Comparison of ENCODE assay signal across 22 mouse cellular contexts in genomic region chr1:60750201-60750765, GRCm38 (mm10). TPM values are rescaled to one million over a fixed set of nuclear protein-coding genes. Genes with fewer than 3 reads are reported as not detected.
DNase-seq lines count a peak whose midpoint lies in the region; ATAC-seq and TF ChIP-seq lines count a peak whose summit lies in the region.
"Had no signal": no experiment of that assay in that cellular context is flagged by ENCODE, and none has a peak within 500 bp of the region (broad histone marks: within the 10 kb centered on the region; RNA-seq: fewer than 3 reads in every experiment).

No protein-coding gene starts in this region.

- no peak overlapping the region for H3K4me2 ChIP-seq in limb, embryonic 14.5 days (replicated peaks; ENCODE audit: low read depth, low read length, severe bottlenecking)
- H3K4me2 ChIP-seq: embryonic facial prominence, embryonic 12.5 days; forebrain, embryonic 15.5 days; hindbrain, embryonic 12.5 days had no signal

- no peak for TF ChIP-seq CTCF in thymus, adult 2 months (IDR thresholded peaks at IDR 0.05; ENCODE audit: borderline replicate concordance, control insufficient read depth, extremely low read depth, insufficient read depth, low read length, poor library complexity)

- no peak overlapping the region for H3K9ac ChIP-seq in limb, embryonic 14.5 days (ENCODE audit: low read depth, low read length, severe bottlenecking)
- H3K9ac ChIP-seq: embryonic facial prominence, embryonic 12.5 days; forebrain, embryonic 15.5 days; hindbrain, embryonic 12.5 days had no signal

- WGBS in limb, embryonic 14.5 days, result 89% methylated on average over 6 of the region's 6 CpGs
- 88% methylated on average over 6 of the region's 6 CpGs for WGBS in limb, embryonic 10.5 days
- 85% methylated on average over 6 of the region's 6 CpGs for WGBS in thymus, adult 2 months

- peak; percentile 55 for DNase-seq in limb, embryonic 14.5 days (ENCODE audit: low spot score)
- DNase-seq in limb, embryonic 10.5 days (ENCODE audit: low spot score), result no peak
- DNase-seq in thymus, adult 2 months, result no peak
- DNase-seq in thymus, postnatal 14 days, result no peak
- peak; percentile 11 for DNase-seq in MN1 (ENCODE audit: low spot score)
- no peak for DNase-seq in frontal cortex, postnatal 25 days (ENCODE audit: low spot score in 2 of 2)
- DNase-seq in adrenal gland, adult 2 months, result no peak
- DNase-seq: adrenal gland, adult 8-10 months; adrenal gland, postnatal 36 days; cerebellum, adult 11 months; cerebellum, adult 8-10 months; cerebellum, postnatal 25 days; gastrocnemius, postnatal 10 days; heart, adult 18-20 months; heart, postnatal 10 days; heart, postnatal 4 days had no signal

- H3K4me1 ChIP-seq in limb, embryonic 14.5 days (ENCODE audit: control insufficient read depth, insufficient read depth, low read length), result peaks cover 11% of the 10 kb centered on the region
- no peaks in the 10 kb centered on the region for H3K4me1 ChIP-seq in limb, embryonic 10.5 days
- peaks cover 12% of the 10 kb centered on the region for H3K4me1 ChIP-seq in thymus, adult 2 months (replicated peaks; ENCODE audit: control insufficient read depth, insufficient read depth, low read length)
- H3K4me1 ChIP-seq: embryonic facial prominence, embryonic 12.5 days; forebrain, embryonic 15.5 days; hindbrain, embryonic 12.5 days had no signal

- no peak for ATAC-seq in limb, embryonic 14.5 days (ENCODE audit: low FRiP score, low read depth)
- ATAC-seq: forebrain, embryonic 15.5 days; hindbrain, embryonic 16.5 days had no signal

- no peak overlapping the region for H3K4me3 ChIP-seq in limb, embryonic 14.5 days (replicated peaks; ENCODE audit: low read length)
- H3K4me3 ChIP-seq in limb, embryonic 10.5 days, result no peak overlapping the region
- no peak overlapping the region for H3K4me3 ChIP-seq in thymus, adult 2 months (ENCODE audit: control insufficient read depth, insufficient read depth, low read length)
- H3K4me3 ChIP-seq: embryonic facial prominence, embryonic 12.5 days; forebrain, embryonic 15.5 days; heart, embryonic 10.5 days; hindbrain, embryonic 12.5 days had no signal

- no peaks in the 10 kb centered on the region for H3K36me3 ChIP-seq in limb, embryonic 14.5 days (ENCODE audit: control insufficient read depth, insufficient read depth, low read length)
- no peaks in the 10 kb centered on the region for H3K36me3 ChIP-seq in limb, embryonic 10.5 days
- peaks cover 33% of the 10 kb centered on the region for H3K36me3 ChIP-seq in thymus, adult 2 months (ENCODE audit: control insufficient read depth, insufficient read depth, low read length)
- H3K36me3 ChIP-seq: embryonic facial prominence, embryonic 12.5 days; forebrain, embryonic 15.5 days; heart, embryonic 10.5 days; hindbrain, embryonic 12.5 days had no signal

- H3K27me3 ChIP-seq in limb, embryonic 14.5 days (ENCODE audit: control insufficient read depth, insufficient read depth, low read length), result no peaks in the 10 kb centered on the region
- no peaks in the 10 kb centered on the region for H3K27me3 ChIP-seq in limb, embryonic 10.5 days (ENCODE audit: low read depth, poor library complexity, severe bottlenecking)
- no peaks in the 10 kb centered on the region for H3K27me3 ChIP-seq in thymus, adult 2 months (ENCODE audit: control insufficient read depth, insufficient read depth, low read length)
- H3K27me3 ChIP-seq: CH12.LX; embryonic facial prominence, embryonic 12.5 days; forebrain, embryonic 15.5 days; hindbrain, embryonic 12.5 days had no signal

- no peak for TF ChIP-seq POLR2A in limb, embryonic 14.5 days (IDR thresholded peaks at IDR 0.05; ENCODE audit: borderline replicate concordance, extremely low read depth, insufficient read depth, insufficient read length)
- no peak for TF ChIP-seq POLR2A in thymus, adult 2 months (IDR thresholded peaks at IDR 0.05; ENCODE audit: control insufficient read depth, extremely low read depth, insufficient read depth, low read length, poor library complexity)

- no peaks in the 10 kb centered on the region for H3K9me3 ChIP-seq in limb, embryonic 14.5 days (ENCODE audit: control insufficient read depth, low read length)
- H3K9me3 ChIP-seq in limb, embryonic 10.5 days (replicated peaks), result no peaks in the 10 kb centered on the region
- H3K9me3 ChIP-seq: embryonic facial prominence, embryonic 12.5 days; forebrain, embryonic 15.5 days; heart, embryonic 10.5 days; hindbrain, embryonic 12.5 days had no signal

- no peak overlapping the region for H3K27ac ChIP-seq in limb, embryonic 14.5 days (replicated peaks; ENCODE audit: low read depth, low read length)
- no peak overlapping the region for H3K27ac ChIP-seq in limb, embryonic 10.5 days
- peak overlapping the region; percentile 37; the same call in 1 of the 2 replicates for H3K27ac ChIP-seq in thymus, adult 2 months (ENCODE audit: control insufficient read depth, insufficient read depth, low read length)
- H3K27ac ChIP-seq: embryonic facial prominence, embryonic 12.5 days; forebrain, embryonic 15.5 days; heart, embryonic 10.5 days; hindbrain, embryonic 12.5 days had no signal

RNA-seq across cellular contexts. Expression of gene Cd28, which starts 33.7 kb away (rescaled TPM):
- polyA plus RNA-seq in limb, embryonic 14.5 days (2012; rRNA removed), result 0.24 and 0.45 TPM in 2 replicates
- 0.25 and 0.57 TPM in 2 replicates for polyA plus RNA-seq in limb, embryonic 14.5 days (2014; fragmentation: Nextera tagmentation; extraction: Ambion mirVana)
- polyA plus RNA-seq in limb, embryonic 10.5 days (2016; fragmentation: Nextera tagmentation; extraction: Ambion mirVana), result 0.08 and 0.09 TPM in 2 replicates
- polyA plus RNA-seq in thymus, adult 2 months (2012; rRNA removed), result 56.0 and 58.4 TPM in 2 replicates
- under 1 TPM; 0.29 to 0.83 TPM for total RNA-seq in adrenal gland, adult 2 months (2021)
- 0.06 and 0.12 TPM in 2 replicates for polyA plus RNA-seq in adrenal gland, adult 2 months (2012; rRNA removed)

Comparison
In these comparisons a context has a peak if more than half of its experiments do, and no peak if none do; other contexts are left out.
1. DNase-seq: peak in limb, embryonic 14.5 days (single experiment) and MN1 (single experiment); none in limb, embryonic 10.5 days (single experiment), thymus, adult 2 months (single experiment), thymus, postnatal 14 days (single experiment), frontal cortex, postnatal 25 days (0 of 2) and adrenal gland, adult 2 months (single experiment).
2. RNA of gene Cd28, which starts 33.7 kb away (polyA plus RNA-seq): 56.0 to 58.4 TPM in thymus, adult 2 months; 0.24 to 0.57 TPM in limb, embryonic 14.5 days, 0.08 to 0.09 TPM in limb, embryonic 10.5 days and 0.06 to 0.12 TPM in adrenal gland, adult 2 months; every median in the first group is over 10 times any median in the second.